Mouse (Mus musculus) brain, adult 2 months (tissue): ENCODE data around the gene Rsrc1.

Experiments used
- DNase-seq: peaks from one replicate; pipeline ENCODE4 v3.0.0; 2011; ENCODE audit warnings: low read depth, low spot score

Rsrc1 gene

GRCm38 (mm10) chr3:66981101-66981661, at the start of gene Rsrc1:
Rsrc1 (plus strand) TSS chr3:66981390.
- DNase-seq = no peak

- DNase-seq = no peak
These were observed 41.5 kb upstream of the Rsrc1 start for GRCm38 (mm10) chr3:66939675-66940074.

DNA sequence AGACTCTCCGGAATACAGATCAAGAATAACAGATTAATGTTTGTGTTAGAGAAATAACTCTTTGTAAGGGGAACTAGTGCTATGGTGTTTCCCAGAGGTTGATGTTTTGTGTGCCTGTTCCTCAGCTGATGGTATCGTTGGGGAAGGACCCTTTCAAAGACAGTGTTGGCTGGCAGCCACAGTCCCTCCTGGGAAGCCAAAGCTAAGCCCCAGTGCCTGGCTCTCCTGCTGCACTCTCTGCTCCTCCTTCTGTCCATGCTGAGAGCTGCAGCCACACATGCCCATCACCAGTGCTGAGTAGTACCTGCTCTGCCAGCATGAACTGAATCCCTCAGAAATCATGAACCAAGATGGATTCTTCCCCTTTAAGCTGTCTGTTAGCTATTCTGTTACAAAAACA, 26.1 kb upstream of the Rsrc1 start:
- DNase-seq = no peak

- no peak for DNase-seq
These were observed 21.2 kb upstream of the Rsrc1 start for GRCm38 (mm10) chr3:66959972-66960371.

- DNase-seq = no peak
These were observed 16.3 kb upstream of the Rsrc1 start for GRCm38 (mm10) chr3:66964884-66965283.

DNA sequence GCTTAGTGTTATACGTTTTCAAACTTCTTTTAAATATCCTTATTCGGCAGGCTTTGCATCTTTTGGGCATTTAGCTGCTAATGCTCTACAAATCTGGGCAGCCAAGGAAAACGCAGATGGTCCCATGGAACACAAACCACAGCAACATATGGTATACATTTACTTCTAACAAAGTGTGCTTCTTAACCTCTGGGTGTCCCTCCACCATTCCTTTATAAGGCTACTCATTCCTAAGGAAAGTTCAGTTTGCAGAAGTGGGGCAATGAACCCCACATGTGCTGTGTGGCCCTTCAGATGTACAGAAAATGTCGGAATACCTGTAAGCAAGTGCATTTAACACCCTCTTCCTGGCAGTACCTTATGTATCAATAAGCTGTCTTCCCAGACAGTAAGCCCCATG, 13.7 kb upstream of the Rsrc1 start:
- DNase-seq = no peak

DNA sequence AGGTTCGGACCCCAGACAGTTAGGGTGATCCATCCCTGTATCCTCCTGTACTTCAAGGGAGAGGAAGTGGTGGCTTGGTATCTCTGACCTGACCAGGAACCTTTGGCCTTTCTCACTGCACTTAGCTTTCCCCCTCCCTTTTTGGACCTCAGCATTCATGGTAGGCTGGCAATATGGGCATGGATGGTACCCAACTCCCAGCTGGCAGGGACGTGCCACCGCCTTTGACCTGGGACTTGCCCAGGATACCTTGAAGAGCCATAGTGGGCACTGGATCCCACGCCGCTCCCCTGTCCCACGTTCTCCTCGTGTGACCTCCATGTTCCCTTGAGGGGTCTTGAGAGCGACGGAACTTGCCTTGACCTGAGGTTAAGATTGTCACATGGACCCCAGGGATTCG, 10.9 kb upstream of the Rsrc1 start:
- DNase-seq = no peak

GRCm38 (mm10) chr3:66970661-66971331, 10.4 kb upstream of the Rsrc1 start:
- DNase-seq = no peak

- DNase-seq = no peak
These were observed 8.8 kb upstream of the Rsrc1 start for GRCm38 (mm10) chr3:66972191-66972950.

- peak; percentile 37 for DNase-seq
These were observed 7.7 kb upstream of the Rsrc1 start for GRCm38 (mm10) chr3:66973391-66973943.

GRCm38 (mm10) chr3:66974501-66974900, 6.7 kb upstream of the Rsrc1 start:
- DNase-seq = no peak

- no peak for DNase-seq
These were observed 4.1 kb upstream of the Rsrc1 start for GRCm38 (mm10) chr3:66976889-66977615.

DNA sequence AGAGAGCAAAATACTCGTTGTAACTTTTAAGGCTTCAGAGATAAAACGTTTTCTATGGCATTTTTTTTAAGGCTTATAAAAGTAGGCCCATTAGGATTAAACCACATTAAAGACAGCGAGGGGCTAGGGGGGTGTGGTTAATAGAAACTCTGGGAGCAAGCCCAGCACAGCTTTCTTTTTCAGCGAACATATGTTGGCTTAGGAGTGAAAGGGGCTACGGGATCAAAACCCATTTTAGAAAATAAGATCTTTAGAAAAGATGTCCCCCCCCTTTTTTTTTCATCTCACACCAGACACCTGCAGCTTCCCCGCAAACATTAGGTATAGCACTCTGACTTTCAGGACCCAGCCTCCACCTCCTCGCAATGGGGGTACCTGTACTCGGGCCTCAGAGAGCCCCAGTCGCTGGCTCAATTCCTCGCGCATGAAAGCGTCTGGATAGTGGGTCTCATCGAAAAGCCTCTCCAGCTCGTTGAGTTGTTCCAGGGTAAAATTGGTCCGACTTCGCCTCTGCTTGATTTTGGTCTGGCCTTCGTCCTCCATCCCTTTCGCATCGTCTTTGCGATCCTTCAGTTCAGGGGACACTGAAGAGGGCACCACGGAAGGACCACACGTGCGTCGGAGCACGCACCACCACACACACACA, 3.3 kb upstream of the Rsrc1 start:
- no peak for DNase-seq

DNA sequence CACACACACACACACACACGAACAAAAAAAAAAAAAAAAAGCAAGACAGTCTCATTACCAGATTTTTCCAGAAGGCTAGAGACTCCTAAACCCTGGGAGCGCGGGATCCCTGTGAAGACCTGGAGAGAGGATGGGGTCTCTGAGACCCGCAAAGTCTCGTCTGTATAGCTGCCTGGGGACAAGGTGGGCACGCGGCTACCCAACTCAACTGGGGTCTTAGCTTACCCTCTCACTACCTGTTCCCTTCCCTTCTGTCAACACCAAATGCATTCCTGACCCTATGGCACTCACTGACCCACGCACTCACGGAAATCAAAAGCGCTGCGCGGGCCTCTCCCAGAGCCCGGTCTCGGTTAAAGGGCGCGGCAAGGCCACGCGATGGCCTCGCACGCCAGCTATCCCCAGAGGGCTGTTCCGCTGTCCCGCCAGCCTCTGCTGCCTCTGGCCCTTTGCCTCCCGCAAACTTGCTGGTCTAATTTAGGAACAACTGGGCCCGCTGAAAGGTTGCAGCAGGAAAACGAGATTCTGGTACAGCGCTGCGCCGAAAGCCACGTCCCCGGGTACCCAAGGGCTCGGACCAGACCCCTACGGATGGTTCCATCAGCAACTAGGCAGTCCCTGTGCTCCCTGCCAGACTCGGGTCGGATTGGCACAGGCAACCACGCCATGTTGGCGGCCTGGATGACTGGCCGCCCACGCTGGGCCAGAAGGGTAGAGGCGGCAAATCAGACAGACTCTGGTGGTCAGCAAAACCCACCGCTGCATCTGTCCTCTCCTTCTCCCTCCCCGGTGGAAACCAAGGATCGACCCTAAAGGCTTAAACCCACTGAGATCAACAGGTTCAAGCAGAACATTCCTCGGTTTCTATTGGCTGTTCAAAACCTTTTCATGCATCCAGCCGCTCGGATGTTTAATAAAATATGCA, 2.5 kb upstream of the Rsrc1 start:
- no peak for DNase-seq

DNA sequence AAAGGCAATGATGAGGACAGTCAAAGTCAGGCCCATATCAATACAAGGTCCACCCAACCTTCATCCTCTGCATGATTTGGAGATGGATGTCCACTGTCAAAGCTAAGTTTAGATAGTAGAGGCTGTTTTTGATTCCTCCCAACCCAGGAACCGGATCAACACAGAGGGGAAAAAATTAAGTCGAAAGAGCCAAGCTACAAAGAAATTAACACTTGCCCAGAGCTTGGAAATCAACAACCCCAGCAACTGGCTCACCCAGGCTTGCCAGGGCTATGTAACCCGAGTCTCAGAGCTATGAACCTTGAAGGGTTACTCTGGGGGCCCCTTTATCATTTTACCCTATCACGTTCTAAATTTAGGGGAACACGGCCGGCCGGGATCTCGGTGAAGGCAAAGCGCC, 1.7 kb upstream of the Rsrc1 start:
- DNase-seq = no peak

- no peak for DNase-seq
These were observed 847 bp upstream of the Rsrc1 start for GRCm38 (mm10) chr3:66980111-66980975.

GRCm38 (mm10) chr3:66981706-66982105, 516 bp downstream of the Rsrc1 start, which contains the start of gene Shox2:
Shox2 (minus strand) TSS chr3:66981771.
- DNase-seq = no peak

DNA sequence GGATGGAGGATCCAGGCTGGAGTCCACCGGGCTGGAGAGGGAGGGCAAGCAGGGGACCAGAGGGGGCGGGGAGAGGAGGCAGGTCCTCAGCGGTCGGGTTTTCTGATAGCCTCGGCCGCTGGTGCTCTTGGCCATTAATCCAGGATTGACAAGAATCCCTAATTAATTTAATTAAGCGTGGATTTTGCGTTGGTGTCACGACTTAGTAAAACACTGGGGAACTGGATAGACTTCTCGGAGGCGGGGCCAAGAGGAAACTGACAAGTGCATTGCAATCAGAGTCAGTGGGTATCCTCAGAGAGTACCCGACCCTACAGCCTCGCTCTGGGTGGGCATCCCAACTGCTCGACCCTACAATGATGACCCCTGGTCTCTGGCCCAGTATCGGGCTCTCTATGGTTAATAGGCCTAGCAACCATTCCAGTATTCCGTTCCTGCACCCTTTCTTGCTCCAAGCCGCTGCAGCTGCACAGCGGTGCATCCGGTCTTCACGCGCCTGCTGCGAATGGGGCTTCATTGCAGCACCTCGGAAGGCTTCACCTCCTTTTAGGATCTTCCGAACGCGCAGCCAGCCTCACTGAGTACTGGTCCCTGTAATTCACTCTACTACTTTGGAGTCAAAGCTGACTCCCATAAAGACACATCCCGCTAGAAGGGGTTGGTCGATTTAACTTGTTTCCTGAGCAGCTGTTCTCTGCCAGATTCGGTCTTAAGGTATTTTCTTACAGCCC, 1.2 kb downstream of the Rsrc1 start:
- DNase-seq = no peak

GRCm38 (mm10) chr3:66983481-66983880, 2.3 kb downstream of the Rsrc1 start:
- DNase-seq = no peak
